Mouse (Mus musculus) hindbrain, embryonic 12.5 days (tissue): ENCODE results near the gene Runx2. TPM values are rescaled to one million over a fixed set of nuclear protein-coding genes. Genes with fewer than 3 reads are reported as not detected.

Source experiments
- ATAC-seq: fragments of 200-750 bp; cut with Nextera tagmentation; 2 replicates; pipeline ENCODE4 v1.8.0; 2017; ENCODE audit warnings: moderate TSS enrichment; ENCODE audit not compliant: low FRiP score
- H3K27ac ChIP-seq: fragments of 300-500 bp; sonication (generic); 2 replicates; pipeline ENCODE4 v1.5.1; 2016; ENCODE audit warnings: mild to moderate bottlenecking
- H3K27me3 ChIP-seq: fragments of 300-500 bp; sonication (generic); 2 replicates; pipeline ENCODE4 v1.6.1; 2016; ENCODE audit warnings: mild to moderate bottlenecking
- H3K36me3 ChIP-seq: fragments of 300-500 bp; sonication (generic); 2 replicates; pipeline ENCODE4 v1.6.1; 2016; ENCODE audit warnings: mild to moderate bottlenecking
- H3K4me1 ChIP-seq: fragments of 300-500 bp; sonication (generic); 2 replicates; pipeline ENCODE4 v1.6.1; 2016
- H3K4me2 ChIP-seq: fragments of 300-500 bp; sonication (generic); replicated peaks from 2 replicates; pipeline ENCODE4 v1.6.1; 2016; ENCODE audit warnings: mild to moderate bottlenecking
- H3K4me3 ChIP-seq: fragments of 300-500 bp; sonication (generic); 2 replicates; pipeline ENCODE4 v1.5.1; 2016; ENCODE audit warnings: mild to moderate bottlenecking
- H3K9ac ChIP-seq: fragments of 300-500 bp; sonication (generic); 2 replicates; pipeline ENCODE4 v1.6.1; 2016; ENCODE audit warnings: mild to moderate bottlenecking, moderate library complexity
- H3K9me3 ChIP-seq: fragments of 300-500 bp; sonication (generic); replicated peaks from 2 replicates; pipeline ENCODE4 v1.6.1; 2016; ENCODE audit warnings: mild to moderate bottlenecking
- WGBS: fragments of 180-500 bp; shearing (Covaris S2); methylation state at CpG from one replicate; pipeline ENCODE4 v1.1.7; 2016; 5-methylcytosine and 5-hydroxymethylcytosine counted together
- polyA plus RNA-seq: library from polyadenylated mRNA; unstranded; fragments of >200 nt; fragmentation: Nextera tagmentation; extraction: Ambion mirVana; gene quantifications from 2 replicates; pipeline ENCODE4 v1.2.1, GENCODE M21; 2016

Gene Runx2
- polyA plus RNA-seq, 1 experiment from 2014 or later, result 4.6 TPM

DNA sequence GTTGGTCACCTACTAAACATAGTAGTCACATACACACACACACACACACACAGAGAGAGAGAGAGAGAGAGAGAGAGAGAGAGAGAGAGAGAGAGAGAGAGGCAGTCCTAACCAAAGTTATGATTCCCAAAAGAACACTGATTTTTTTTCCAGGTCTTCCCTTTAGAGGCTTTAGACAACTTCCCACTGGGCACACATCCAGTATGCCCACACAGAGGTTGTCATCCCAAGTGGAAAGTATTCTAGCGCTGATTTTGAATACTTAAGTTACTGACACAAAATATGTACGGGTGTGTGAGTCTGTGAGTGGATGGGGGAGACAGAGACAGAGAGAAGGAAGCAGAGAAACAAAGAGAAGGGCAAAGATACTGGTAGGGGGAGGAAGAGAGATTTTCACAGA lies 265.0 kb downstream of the Runx2 start:
- no peak overlapping the region for H3K9ac ChIP-seq
- no peak overlapping the region for H3K4me3 ChIP-seq
- 70% methylated on average over 2 of the region's 2 CpGs for WGBS
- H3K4me1 ChIP-seq, result 0 out of 2 replicates have a peak, but pooled peaks cover 5% of the 10 kb centered on the region
- H3K27ac ChIP-seq, result no peak overlapping the region
- no peak overlapping the region for H3K4me2 ChIP-seq
- no peaks in the 10 kb centered on the region for H3K9me3 ChIP-seq
- no peaks in the 10 kb centered on the region for H3K36me3 ChIP-seq
- ATAC-seq, result no peak
- no peaks in the 10 kb centered on the region for H3K27me3 ChIP-seq

DNA sequence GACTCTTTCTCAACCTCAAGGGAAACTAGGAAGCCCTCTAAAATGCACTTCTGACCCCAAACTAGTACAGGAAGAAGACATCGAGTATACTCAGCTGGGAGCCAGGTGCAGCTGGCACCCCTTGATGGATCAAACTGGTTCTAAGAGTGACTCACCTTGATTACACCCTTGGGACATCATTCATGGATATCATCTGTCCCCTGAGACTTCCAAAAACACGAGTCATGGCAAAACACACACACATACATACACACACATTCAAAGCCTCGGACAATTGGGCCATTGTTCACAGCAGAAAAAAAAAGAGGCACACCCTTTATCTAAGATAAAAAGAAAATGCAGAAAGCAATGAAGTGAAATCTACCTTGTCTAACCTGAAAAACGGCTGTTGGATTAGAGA lies 266.7 kb downstream of the Runx2 start:
- H3K27me3 ChIP-seq, result no peaks in the 10 kb centered on the region
- no peak overlapping the region for H3K4me2 ChIP-seq

DNA sequence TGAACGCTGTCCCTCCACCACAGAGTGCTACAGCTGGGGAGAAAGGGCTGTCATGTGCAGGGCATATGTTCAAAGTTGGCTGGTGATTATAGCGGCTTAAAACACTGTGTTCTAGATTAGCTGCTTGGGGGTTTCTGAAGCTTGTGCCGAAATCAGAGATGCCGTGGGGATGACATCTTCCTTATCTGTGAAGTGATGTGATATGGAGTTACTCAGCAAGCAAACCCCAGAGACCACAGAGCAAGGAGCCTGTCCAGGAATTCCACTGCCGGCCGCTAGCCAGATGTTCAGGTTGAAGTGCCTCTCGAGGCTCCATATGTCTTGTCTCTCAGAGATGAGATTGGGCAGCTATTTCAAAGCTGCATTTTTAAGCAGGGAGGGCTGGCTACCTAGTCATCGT lies 267.8 kb downstream of the Runx2 start:
- H3K9ac ChIP-seq, result no peak overlapping the region
- H3K4me2 ChIP-seq, result no peak overlapping the region
- no peaks in the 10 kb centered on the region for H3K27me3 ChIP-seq
- WGBS, result 62% methylated on average over 8 of the region's 8 CpGs
- 0 out of 2 replicates have a peak, but pooled peaks cover 5% of the 10 kb centered on the region for H3K4me1 ChIP-seq
- no peak overlapping the region for H3K4me3 ChIP-seq
- H3K36me3 ChIP-seq, result no peaks in the 10 kb centered on the region
- H3K9me3 ChIP-seq, result no peaks in the 10 kb centered on the region
- no peak overlapping the region for H3K27ac ChIP-seq
- ATAC-seq, result no peak

More for the DNA sequence above, 266.7 kb downstream of the Runx2 start:
- no peak overlapping the region for H3K9ac ChIP-seq
- WGBS, result 63% methylated on average over 4 of the region's 4 CpGs
- H3K4me3 ChIP-seq, result no peak overlapping the region
- H3K36me3 ChIP-seq, result no peaks in the 10 kb centered on the region
- H3K27ac ChIP-seq, result no peak overlapping the region
- no peaks in the 10 kb centered on the region for H3K9me3 ChIP-seq
- H3K4me1 ChIP-seq, result 0 out of 2 replicates have a peak, but pooled peaks cover 5% of the 10 kb centered on the region
- no peak for ATAC-seq

DNA sequence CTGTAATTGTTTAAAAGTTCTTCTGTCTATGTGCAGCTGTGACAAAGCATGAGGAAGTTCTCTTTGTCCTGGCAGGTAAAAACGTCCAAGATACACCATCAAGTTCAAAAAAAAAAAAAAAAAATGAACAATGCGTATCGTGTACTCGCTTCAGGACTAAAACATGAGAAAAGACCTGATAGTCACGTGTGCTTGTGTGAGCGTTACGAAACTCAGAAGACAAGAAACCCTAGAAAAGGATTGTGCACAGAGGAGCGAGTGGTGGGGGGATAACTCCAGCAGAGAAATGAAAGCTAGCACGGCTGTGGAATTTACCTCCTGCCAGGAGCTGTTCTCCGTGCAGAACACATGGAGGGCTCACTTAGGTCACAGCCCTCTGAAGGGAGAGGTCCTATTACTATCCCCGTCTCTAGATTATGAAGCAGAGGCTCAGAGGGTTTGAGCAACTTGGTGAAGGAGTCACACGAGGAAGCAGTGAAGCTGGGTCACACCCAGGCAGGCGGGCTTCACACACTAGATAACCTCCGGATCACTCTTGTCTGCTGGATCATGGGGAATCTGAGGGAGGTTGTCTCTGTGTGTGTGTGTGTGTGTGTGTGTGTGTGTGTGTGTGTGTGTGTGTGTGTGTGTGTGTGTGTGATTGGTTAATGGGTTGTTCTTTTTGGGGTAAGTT lies 269.3 kb downstream of the Runx2 start:
- 47% methylated on average over 14 of the region's 14 CpGs for WGBS
- H3K9ac ChIP-seq, result no peak overlapping the region

DNA sequence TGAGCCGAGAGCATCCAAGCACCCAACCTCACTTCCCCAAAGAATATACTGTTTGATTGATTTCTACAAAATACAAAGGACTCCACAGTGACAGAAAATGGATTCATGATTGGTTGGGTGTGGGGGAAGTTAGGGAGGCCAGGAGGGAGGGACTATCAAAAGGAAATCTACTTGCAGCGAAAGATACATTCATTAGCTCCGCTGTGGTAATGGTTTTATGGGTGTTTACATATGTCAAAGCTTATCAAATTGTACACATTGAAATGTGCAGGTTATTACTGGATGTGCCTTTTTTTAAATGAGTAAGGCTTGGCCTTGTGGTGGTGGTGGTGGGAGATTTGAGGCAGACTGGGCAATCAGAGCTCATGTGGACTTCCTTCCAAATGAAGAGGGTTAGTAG lies 271.9 kb downstream of the Runx2 start:
- no peaks in the 10 kb centered on the region for H3K27me3 ChIP-seq
- WGBS, result 81% methylated on average over 3 of the region's 3 CpGs
- 0 out of 2 replicates have a peak, but pooled peaks cover 5% of the 10 kb centered on the region for H3K4me1 ChIP-seq
- H3K27ac ChIP-seq, result no peak overlapping the region
- H3K4me3 ChIP-seq, result no peak overlapping the region
- no peak overlapping the region for H3K4me2 ChIP-seq
- H3K36me3 ChIP-seq, result no peaks in the 10 kb centered on the region
- ATAC-seq, result no peak
- no peak overlapping the region for H3K9ac ChIP-seq
- H3K9me3 ChIP-seq, result no peaks in the 10 kb centered on the region

More for the DNA sequence above, 269.3 kb downstream of the Runx2 start:
- no peaks in the 10 kb centered on the region for H3K9me3 ChIP-seq
- H3K4me2 ChIP-seq, result no peak overlapping the region
- no peak for ATAC-seq
- no peak overlapping the region for H3K4me3 ChIP-seq
- 0 out of 2 replicates have a peak, but pooled peaks cover 5% of the 10 kb centered on the region for H3K4me1 ChIP-seq
- H3K36me3 ChIP-seq, result no peaks in the 10 kb centered on the region
- H3K27me3 ChIP-seq, result no peaks in the 10 kb centered on the region
- no peak overlapping the region for H3K27ac ChIP-seq

DNA sequence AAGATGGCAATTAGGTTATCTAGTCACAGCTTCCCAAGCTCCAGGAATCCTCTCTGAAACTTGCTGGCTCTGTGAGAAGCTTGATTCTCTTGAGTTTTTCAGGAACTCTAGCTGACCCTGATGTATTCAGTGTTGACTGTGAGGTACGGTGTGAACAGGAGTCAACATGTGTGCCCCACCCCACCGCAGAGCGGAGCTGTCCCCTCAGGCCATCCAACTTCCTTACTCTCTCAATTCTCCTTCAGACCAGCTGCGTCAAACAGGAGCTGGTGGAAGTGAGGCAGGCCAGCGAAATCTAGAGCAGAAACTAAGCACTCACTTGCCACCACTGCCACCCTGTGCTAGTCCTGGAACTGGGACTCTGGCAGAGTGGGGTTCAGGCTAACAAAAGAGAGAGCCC lies 273.9 kb downstream of the Runx2 start:
- no peak for ATAC-seq
- H3K4me3 ChIP-seq, result no peak overlapping the region
- H3K9me3 ChIP-seq, result no peaks in the 10 kb centered on the region
- H3K27ac ChIP-seq, result no peak overlapping the region
- no peaks in the 10 kb centered on the region for H3K36me3 ChIP-seq
- H3K4me1 ChIP-seq, result no peaks in the 10 kb centered on the region
- no peak overlapping the region for H3K9ac ChIP-seq
- no peak overlapping the region for H3K4me2 ChIP-seq
- WGBS, result 72% methylated on average over 5 of the region's 5 CpGs
- H3K27me3 ChIP-seq, result no peaks in the 10 kb centered on the region

DNA sequence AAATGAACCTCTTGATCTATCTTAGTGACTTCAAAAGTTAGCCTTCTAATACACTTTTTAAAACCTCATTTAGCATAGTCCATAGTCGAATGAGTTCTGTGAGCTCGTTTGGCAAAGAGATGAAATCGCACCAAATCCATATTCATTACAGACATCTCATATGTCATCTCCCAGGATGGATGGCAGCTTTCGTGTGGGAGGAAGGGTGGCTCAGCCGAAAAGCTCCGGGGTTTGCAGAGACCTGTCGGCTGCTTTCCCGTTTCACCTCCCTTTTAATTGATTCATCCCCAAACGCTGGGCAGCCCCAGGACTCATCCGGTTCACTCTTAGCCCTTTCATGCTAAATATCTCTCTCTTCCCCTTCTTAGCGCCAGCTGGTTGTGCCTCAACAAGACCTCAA lies 275.7 kb downstream of the Runx2 start:
- no peak overlapping the region for H3K9ac ChIP-seq
- ATAC-seq, result no peak
- no peak overlapping the region for H3K4me2 ChIP-seq
- no peak overlapping the region for H3K27ac ChIP-seq
- H3K36me3 ChIP-seq, result no peaks in the 10 kb centered on the region
- 72% methylated on average over 11 of the region's 11 CpGs for WGBS
- no peak overlapping the region for H3K4me3 ChIP-seq
- no peaks in the 10 kb centered on the region for H3K9me3 ChIP-seq
- no peaks in the 10 kb centered on the region for H3K27me3 ChIP-seq
- H3K4me1 ChIP-seq, result no peaks in the 10 kb centered on the region

DNA sequence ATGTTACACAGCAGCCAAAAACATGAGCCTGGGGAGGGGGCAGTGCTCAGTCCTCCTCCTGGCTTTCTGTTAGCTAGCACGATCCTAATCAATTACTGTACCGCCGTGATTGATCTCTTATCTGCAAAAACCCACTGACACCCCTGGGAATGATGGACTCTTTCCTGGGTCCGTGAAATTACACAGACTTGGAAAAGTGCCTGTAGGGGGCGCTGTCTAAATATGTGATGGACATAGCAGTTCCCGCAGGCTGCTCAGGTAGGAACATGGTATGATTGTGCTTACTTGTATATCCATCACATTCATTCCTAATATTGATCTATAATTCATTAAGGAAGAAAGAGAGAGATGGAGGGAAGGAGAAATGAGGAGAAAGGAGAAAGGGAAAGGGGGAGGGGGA lies 284.6 kb downstream of the Runx2 start:
- no peak overlapping the region for H3K4me3 ChIP-seq
- no peaks in the 10 kb centered on the region for H3K27me3 ChIP-seq
- H3K9me3 ChIP-seq, result no peaks in the 10 kb centered on the region
- no peak overlapping the region for H3K9ac ChIP-seq
- no peaks in the 10 kb centered on the region for H3K36me3 ChIP-seq
- no peak for ATAC-seq
- H3K27ac ChIP-seq, result no peak overlapping the region
- no peak overlapping the region for H3K4me2 ChIP-seq
- H3K4me1 ChIP-seq, result no peaks in the 10 kb centered on the region
- WGBS, result 82% methylated on average over 6 of the region's 6 CpGs

DNA sequence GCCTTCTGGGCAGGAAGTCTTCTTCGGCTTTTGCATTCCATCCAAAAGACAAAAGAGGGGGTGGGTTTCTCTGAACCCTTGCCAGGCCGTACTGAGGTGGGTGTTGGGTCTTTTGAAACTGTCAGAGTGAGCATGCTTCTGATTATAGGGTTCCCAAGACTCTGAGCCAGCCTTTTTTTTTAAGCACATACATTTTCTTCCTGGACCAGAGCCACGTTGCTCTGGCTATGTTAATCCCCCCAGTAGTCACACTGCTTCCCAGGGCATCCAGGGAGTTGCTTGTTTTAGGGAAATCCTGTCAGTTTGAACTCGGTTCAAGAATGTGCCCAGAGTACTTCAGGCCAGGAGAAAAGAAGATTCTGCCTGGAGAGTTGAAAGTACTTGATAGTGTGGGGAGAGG lies 286.0 kb downstream of the Runx2 start:
- Histone ChIP-seq H3K36me3 (no peaks in the 10 kb centered on the region), H3K27me3 (no peaks in the 10 kb centered on the region), H3K27ac (no peak overlapping the region), H3K9me3 (no peaks in the 10 kb centered on the region), H3K4me2 (no peak overlapping the region), H3K4me3 (no peak overlapping the region), H3K4me1 (no peaks in the 10 kb centered on the region), H3K9ac (no peak overlapping the region)
- WGBS, result 49% methylated on average over 4 of the region's 4 CpGs
- ATAC-seq, result no peak

DNA sequence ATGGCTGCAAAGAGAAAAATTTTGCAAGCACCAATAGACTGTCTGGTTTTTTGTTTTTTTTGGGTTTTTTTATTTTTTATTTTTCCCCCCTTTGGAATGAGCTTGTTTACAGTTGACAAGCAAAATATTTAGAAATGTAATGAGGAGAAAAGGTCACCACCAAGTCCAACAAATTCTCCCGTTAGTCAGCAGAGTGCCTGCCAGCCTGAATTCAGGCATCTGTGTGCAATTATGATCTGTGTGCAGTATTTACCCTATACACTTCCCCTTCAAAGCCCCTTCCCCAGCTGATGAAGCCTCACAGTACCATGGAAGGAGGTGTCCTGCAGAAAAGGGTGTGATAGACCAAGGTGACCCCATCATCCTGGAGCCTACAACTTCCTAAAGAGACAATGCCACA lies 290.5 kb downstream of the Runx2 start:
- WGBS, result 68% methylated on average over 1 of the region's 1 CpGs
- Histone ChIP-seq H3K4me2 (no peak overlapping the region), H3K9ac (no peak overlapping the region), H3K4me1 (no peaks in the 10 kb centered on the region), H3K4me3 (no peak overlapping the region), H3K27ac (no peak overlapping the region), H3K27me3 (no peaks in the 10 kb centered on the region), H3K9me3 (no peaks in the 10 kb centered on the region), H3K36me3 (no peaks in the 10 kb centered on the region)
- ATAC-seq, result no peak

DNA sequence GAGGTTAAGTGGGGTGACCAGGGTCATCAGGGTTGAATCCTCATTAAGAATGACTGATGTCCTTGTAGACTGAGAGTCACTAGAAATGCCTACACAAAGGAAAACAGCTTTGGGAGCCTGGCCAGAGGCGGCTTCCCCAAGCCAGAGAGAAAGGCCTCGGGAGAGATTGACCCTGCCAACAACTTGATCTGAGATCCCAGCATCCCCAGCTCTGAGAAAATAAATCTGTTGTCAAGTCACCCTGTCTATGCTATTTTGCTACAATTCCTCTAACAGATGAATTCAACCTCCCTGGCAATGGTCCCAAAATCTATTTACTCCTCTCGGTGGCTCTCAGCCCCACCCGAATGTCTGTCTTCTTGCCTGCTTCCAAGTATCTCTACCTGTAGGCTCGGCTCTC lies 291.7 kb downstream of the Runx2 start:
- ATAC-seq, result no peak
- 72% methylated on average over 5 of the region's 5 CpGs for WGBS

DNA sequence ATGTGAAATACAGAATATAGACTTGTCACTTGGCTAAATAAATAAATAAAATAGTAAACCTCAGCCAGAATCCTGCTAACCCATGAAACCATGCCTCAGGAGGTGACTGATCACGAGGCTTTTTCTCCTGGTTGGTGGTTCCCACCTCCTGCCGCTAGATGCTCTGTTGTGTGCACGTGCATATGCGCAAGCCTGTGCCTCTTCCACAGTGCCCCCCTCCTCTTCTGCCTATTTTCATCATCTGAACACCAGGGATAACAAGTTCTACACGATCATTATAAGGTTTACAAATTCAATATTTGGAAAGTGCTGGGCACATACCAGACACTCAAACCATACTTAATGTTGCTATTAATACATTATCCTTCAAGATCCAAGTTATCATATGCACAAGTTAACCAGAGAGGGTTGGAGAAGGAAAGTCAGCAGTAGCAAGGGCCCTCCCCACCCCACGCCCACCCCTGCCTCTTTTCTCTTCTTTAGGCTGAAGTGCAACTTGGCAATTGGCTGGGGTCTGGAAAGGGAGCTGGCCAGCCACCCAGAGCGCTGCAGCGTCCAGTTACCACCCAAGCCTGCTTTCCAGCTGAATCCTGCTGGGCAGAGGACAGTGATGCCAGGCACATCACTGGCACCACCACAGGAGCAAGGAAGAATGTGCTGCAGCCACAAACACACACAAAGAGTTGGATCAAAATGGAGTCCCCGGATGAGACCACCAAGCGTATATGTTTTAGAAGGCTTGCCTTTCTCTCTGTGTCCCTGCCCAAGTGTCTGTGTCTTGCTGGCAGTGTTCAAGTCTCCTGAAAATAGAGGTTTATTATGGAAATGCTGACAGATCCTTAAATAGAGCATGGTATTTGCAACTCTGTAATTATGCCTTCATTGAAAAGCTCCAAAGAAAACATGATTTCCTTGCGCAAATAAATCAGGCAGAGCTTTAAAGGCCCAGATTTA lies 294.2 kb downstream of the Runx2 start:
- WGBS, result 77% methylated on average over 11 of the region's 11 CpGs
- Histone ChIP-seq H3K4me2 (no peak overlapping the region), H3K36me3 (no peaks in the 10 kb centered on the region), H3K9me3 (no peaks in the 10 kb centered on the region), H3K27me3 (no peaks in the 10 kb centered on the region), H3K4me1 (no peaks in the 10 kb centered on the region), H3K9ac (no peak overlapping the region), H3K4me3 (no peak overlapping the region), H3K27ac (no peak overlapping the region)
- ATAC-seq, result no peak

More for the DNA sequence above, 291.7 kb downstream of the Runx2 start:
- no peak overlapping the region for H3K4me2 ChIP-seq
- H3K9ac ChIP-seq, result no peak overlapping the region
- H3K27ac ChIP-seq, result no peak overlapping the region
- H3K36me3 ChIP-seq, result no peaks in the 10 kb centered on the region
- no peaks in the 10 kb centered on the region for H3K27me3 ChIP-seq
- no peaks in the 10 kb centered on the region for H3K4me1 ChIP-seq
- no peak overlapping the region for H3K4me3 ChIP-seq
- no peaks in the 10 kb centered on the region for H3K9me3 ChIP-seq
